Mouse (Mus musculus) heart, embryonic 14.5 days (tissue): ENCODE measurements around the gene Stat6. TPM values are rescaled to one million over a fixed set of nuclear protein-coding genes. Genes with fewer than 3 reads are reported as not detected.

Experiments
- ATAC-seq: fragments of 200-750 bp; cut with Nextera tagmentation; 2 replicates; pipeline ENCODE4 v1.8.0; 2017; ENCODE audit warnings: low read depth, moderate TSS enrichment; ENCODE audit not compliant: insufficient number of reproducible peaks, insufficient read depth, low FRiP score
- H3K27ac ChIP-seq, 2 experiments: fragments of 200-500 bp in 1 of 2; fragments of 300-500 bp in 1 of 2; sonication (generic) in 1 of 2; replicated peaks in 1 of 2; 2 replicates each; pipeline ENCODE4 v1.5.1; 2012 to 2014; ENCODE audit warnings: low read depth in 2 of 2, low read length in 2 of 2, control low read depth in 1 of 2, mild to moderate bottlenecking in 1 of 2, mixed read lengths in 1 of 2; ENCODE audit not compliant: control insufficient read depth in 1 of 2, insufficient read depth in 1 of 2
- H3K27me3 ChIP-seq: fragments of 300-500 bp; sonication (generic); 2 replicates; pipeline ENCODE4 v1.6.1; 2014; ENCODE audit warnings: mild to moderate bottlenecking, low read length, control low read depth; ENCODE audit not compliant: control insufficient read depth, insufficient read depth
- H3K36me3 ChIP-seq: fragments of 300-500 bp; sonication (generic); 2 replicates; pipeline ENCODE4 v1.6.1; 2014; ENCODE audit warnings: mild to moderate bottlenecking, control low read depth, low read length, mixed read lengths; ENCODE audit not compliant: control insufficient read depth, insufficient read depth
- H3K4me1 ChIP-seq, 2 experiments: fragments of 200-500 bp in 1 of 2; fragments of 300-500 bp in 1 of 2; sonication (generic) in 1 of 2; 2 replicates each; pipeline ENCODE4 v1.6.1; 2012 to 2014; ENCODE audit warnings: low read length in 2 of 2, control low read depth in 1 of 2, mixed read lengths in 1 of 2; ENCODE audit not compliant: control insufficient read depth in 2 of 2, insufficient read depth in 2 of 2
- H3K4me2 ChIP-seq: fragments of 300-500 bp; sonication (generic); 2 replicates; pipeline ENCODE4 v1.6.1; 2014; ENCODE audit warnings: mild to moderate bottlenecking, low read length
- H3K4me3 ChIP-seq, 2 experiments: fragments of 200-500 bp in 1 of 2; fragments of 300-500 bp in 1 of 2; sonication (generic) in 1 of 2; 2 replicates each; pipeline ENCODE4 v1.5.1; 2012 to 2014; ENCODE audit warnings: low read length in 2 of 2, mild to moderate bottlenecking in 2 of 2, control low read depth in 1 of 2, low read depth in 1 of 2, moderate library complexity in 1 of 2; ENCODE audit not compliant: control insufficient read depth in 1 of 2, insufficient read depth in 1 of 2
- H3K9ac ChIP-seq: fragments of 300-500 bp; sonication (generic); 2 replicates; pipeline ENCODE4 v1.6.1; 2014; ENCODE audit warnings: mild to moderate bottlenecking, low read length
- H3K9me3 ChIP-seq: fragments of 300-500 bp; sonication (generic); 2 replicates; pipeline ENCODE4 v1.6.1; 2016; ENCODE audit warnings: low read length, control low read depth; ENCODE audit not compliant: control insufficient read depth
- WGBS: fragments of 180-500 bp; shearing (Covaris S2); extraction: QIAGEN DNeasy Blood & Tissue Kit; methylation state at CpG from one replicate; pipeline ENCODE4 v1.1.7; 2014; 5-methylcytosine and 5-hydroxymethylcytosine counted together
- polyA plus RNA-seq: library from polyadenylated mRNA; unstranded; fragments of >200 nt; fragmentation: Nextera tagmentation; extraction: Ambion mirVana; gene quantifications from 2 replicates; pipeline ENCODE4 v1.2.1, GENCODE M21; 2014

The Stat6 gene
- polyA plus RNA-seq, 1 experiment from 2014 or later = 25.2 TPM

GRCm38 (mm10) chr10:127622057-127622392 lies 20.8 kb upstream of the Stat6 start:
- H3K4me3 ChIP-seq = peak overlapping the region; percentile 72 to 73
- under 1% methylated on average over 13 of the region's 13 CpGs for WGBS
- H3K27me3 ChIP-seq = peaks cover 2% of the 10 kb centered on the region; the same call in 1 of the 2 replicates
- peak overlapping the region; percentile 84 for H3K9ac ChIP-seq
- H3K27ac ChIP-seq = peak overlapping the region; percentile 96 to 97
- 0 out of 2 replicates have a peak, but pooled peaks have one; percentile 18 for ATAC-seq
- H3K4me1 ChIP-seq = peaks cover 16 to 30% of the 10 kb centered on the region in 2 experiments
- no peaks in the 10 kb centered on the region for H3K36me3 ChIP-seq
- peak overlapping the region; percentile 98 for H3K4me2 ChIP-seq
- peaks cover 14% of the 10 kb centered on the region for H3K9me3 ChIP-seq

GRCm38 (mm10) chr10:127622661-127623060 lies 20.1 kb upstream of the Stat6 start:
- H3K27me3 ChIP-seq = peaks cover 2% of the 10 kb centered on the region; the same call in 1 of the 2 replicates
- H3K9me3 ChIP-seq = peaks cover 14% of the 10 kb centered on the region
- WGBS = 68% methylated on average over 4 of the region's 4 CpGs
- H3K36me3 ChIP-seq = no peaks in the 10 kb centered on the region
- H3K4me2 ChIP-seq = no peak overlapping the region; the same call in 1 of the 2 replicates
- peak overlapping the region in 1 of 2 experiments; percentile 97; a peak in 1 of 4 replicates for H3K27ac ChIP-seq
- peaks cover 10 to 23% of the 10 kb centered on the region in 2 experiments; a peak in 3 of 4 replicates for H3K4me1 ChIP-seq
- H3K4me3 ChIP-seq = no peak overlapping the region
- H3K9ac ChIP-seq = no peak overlapping the region
- ATAC-seq = no peak

GRCm38 (mm10) chr10:127623439-127624216 lies 19.2 kb upstream of the Stat6 start:
- Histone ChIP-seq H3K36me3 (no peaks in the 10 kb centered on the region), H3K4me1 (peaks cover 7 to 15% of the 10 kb centered on the region in 2 experiments; a peak in 3 of 4 replicates), H3K27me3 (peaks cover 2% of the 10 kb centered on the region; the same call in 1 of the 2 replicates), H3K4me3 (no peak overlapping the region), H3K9me3 (peaks cover 14% of the 10 kb centered on the region), H3K4me2 (no peak overlapping the region), H3K9ac (no peak overlapping the region), H3K27ac (no peak overlapping the region)
- ATAC-seq = no peak
- 93% methylated on average over 6 of the region's 6 CpGs for WGBS

GRCm38 (mm10) chr10:127626433-127626832 lies 16.4 kb upstream of the Stat6 start:
- 83% methylated on average over 3 of the region's 3 CpGs for WGBS
- no peak overlapping the region for H3K27ac ChIP-seq
- peaks cover 14% of the 10 kb centered on the region for H3K9me3 ChIP-seq
- H3K4me2 ChIP-seq = no peak overlapping the region
- H3K4me3 ChIP-seq = no peak overlapping the region
- no peaks in the 10 kb centered on the region for H3K36me3 ChIP-seq
- 0 out of 4 replicates have a peak, but pooled peaks cover 3% of the 10 kb centered on the region in 2 experiments for H3K4me1 ChIP-seq
- H3K9ac ChIP-seq = no peak overlapping the region
- H3K27me3 ChIP-seq = no peaks in the 10 kb centered on the region
- no peak for ATAC-seq

GRCm38 (mm10) chr10:127631261-127632214 lies 11.2 kb upstream of the Stat6 start:
- Histone ChIP-seq H3K4me3 (no peak overlapping the region), H3K27ac (no peak overlapping the region), H3K9ac (no peak overlapping the region), H3K4me1 (no peaks in the 10 kb centered on the region), H3K9me3 (peaks cover 4% of the 10 kb centered on the region), H3K4me2 (no peak overlapping the region), H3K36me3 (no peaks in the 10 kb centered on the region), H3K27me3 (no peaks in the 10 kb centered on the region)
- WGBS = 77% methylated on average over 10 of the region's 10 CpGs
- ATAC-seq = no peak

- 52% methylated on average over 7 of the region's 7 CpGs for WGBS
- no peaks in the 10 kb centered on the region for H3K27me3 ChIP-seq
- ATAC-seq = no peak
- H3K27ac ChIP-seq = no peak overlapping the region
- H3K9ac ChIP-seq = no peak overlapping the region
- H3K36me3 ChIP-seq = no peaks in the 10 kb centered on the region
- H3K4me3 ChIP-seq = no peak overlapping the region
- H3K9me3 ChIP-seq = no peaks in the 10 kb centered on the region
- no peak overlapping the region for H3K4me2 ChIP-seq
- H3K4me1 ChIP-seq = peaks cover 0 to 4% of the 10 kb centered on the region in 2 experiments; a peak in 1 of 4 replicates
Measured at GRCm38 (mm10) chr10:127632668-127633271, 10.0 kb upstream of the Stat6 start.

- ATAC-seq = no peak
- no peak overlapping the region for H3K27ac ChIP-seq
- no peaks in the 10 kb centered on the region for H3K36me3 ChIP-seq
- peaks cover 11 to 12% of the 10 kb centered on the region in 2 experiments for H3K4me1 ChIP-seq
- no peak overlapping the region for H3K4me2 ChIP-seq
- H3K27me3 ChIP-seq = no peaks in the 10 kb centered on the region
- 51% methylated on average over 5 of the region's 5 CpGs for WGBS
- H3K9me3 ChIP-seq = no peaks in the 10 kb centered on the region
- no peak overlapping the region for H3K4me3 ChIP-seq
- no peak overlapping the region for H3K9ac ChIP-seq
Measured at GRCm38 (mm10) chr10:127640421-127640820, 2.4 kb upstream of the Stat6 start.
